Mouse (Mus musculus) embryo, embryonic 11.5 days (tissue): ENCODE measurements around the gene Gm44965.

Experiments used
- DNase-seq: peaks from one replicate; pipeline ENCODE4 v3.0.0-alpha.2; 2012; ENCODE audit warnings: low read depth, low spot score

Gene Gm44965

DNA sequence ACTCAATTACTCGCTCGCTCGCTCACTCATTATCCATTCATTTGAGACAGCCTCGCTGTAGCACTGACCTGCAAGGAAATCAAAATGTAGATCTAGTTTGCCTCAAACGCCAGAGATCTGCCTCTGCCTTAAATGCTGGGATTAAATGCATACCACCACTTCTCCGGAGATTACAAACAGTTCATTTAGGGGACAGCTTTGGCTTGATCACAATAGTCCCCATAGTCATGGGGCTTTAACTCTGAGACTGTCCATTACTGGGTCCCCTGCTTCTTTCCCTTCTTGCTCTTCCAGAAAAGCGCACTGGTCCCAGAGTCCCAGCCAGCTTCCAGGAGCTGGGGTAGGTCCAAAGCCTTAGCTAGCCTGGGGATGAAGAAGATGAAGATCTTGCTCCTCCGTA is 32.7 kb downstream of the Gm44965 start, which contains the start of gene AI854703:
TSS of gene AI854703 (plus strand) at position 301 of the 400 bp plus-strand sequence.
- DNase-seq: no peak

- DNase-seq: no peak
Measured at GRCm38 (mm10) chr6:48626984-48627383, 33.2 kb downstream of the Gm44965 start.

DNA sequence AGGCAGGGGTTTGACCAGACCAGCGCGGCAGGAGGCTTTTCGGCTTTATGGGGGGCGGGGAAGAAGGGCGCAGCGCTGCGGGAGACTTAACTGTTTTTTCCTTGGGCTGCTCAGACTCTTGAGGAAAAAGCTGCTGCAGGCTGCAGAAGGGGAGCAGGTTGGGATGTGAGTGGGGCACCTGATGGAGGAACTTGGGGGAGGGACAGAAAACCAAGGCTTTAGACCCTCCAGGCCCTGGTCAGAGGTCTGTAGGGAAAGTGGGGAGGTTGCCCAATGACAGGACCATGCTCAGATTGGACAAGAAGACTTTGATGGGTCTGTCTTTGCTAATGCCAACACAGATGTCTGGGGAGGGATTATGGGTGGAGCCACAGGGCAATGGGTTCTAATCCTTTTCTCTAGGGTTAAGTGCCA is 33.8 kb downstream of the Gm44965 start:
- no peak for DNase-seq

DNA sequence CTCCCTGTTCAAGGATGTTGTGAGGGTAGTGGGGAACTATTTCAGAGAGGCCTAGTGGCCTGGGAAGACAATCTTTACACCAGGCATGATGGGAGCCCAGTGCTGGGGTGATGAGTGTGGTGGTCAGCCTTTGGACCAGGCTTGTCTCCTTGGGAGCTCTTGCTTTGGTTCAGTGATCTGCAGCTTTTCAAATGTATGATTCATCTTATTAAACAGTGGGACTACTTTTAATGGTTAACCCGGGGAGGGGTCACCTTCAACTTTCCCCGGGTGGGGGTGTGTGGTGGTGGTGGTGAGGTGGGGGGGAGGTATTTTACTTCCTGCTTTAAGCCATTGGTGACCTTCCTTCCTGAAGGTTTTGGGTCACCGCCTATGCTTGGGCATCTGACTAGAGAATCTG is 34.6 kb downstream of the Gm44965 start:
- DNase-seq: no peak

DNA sequence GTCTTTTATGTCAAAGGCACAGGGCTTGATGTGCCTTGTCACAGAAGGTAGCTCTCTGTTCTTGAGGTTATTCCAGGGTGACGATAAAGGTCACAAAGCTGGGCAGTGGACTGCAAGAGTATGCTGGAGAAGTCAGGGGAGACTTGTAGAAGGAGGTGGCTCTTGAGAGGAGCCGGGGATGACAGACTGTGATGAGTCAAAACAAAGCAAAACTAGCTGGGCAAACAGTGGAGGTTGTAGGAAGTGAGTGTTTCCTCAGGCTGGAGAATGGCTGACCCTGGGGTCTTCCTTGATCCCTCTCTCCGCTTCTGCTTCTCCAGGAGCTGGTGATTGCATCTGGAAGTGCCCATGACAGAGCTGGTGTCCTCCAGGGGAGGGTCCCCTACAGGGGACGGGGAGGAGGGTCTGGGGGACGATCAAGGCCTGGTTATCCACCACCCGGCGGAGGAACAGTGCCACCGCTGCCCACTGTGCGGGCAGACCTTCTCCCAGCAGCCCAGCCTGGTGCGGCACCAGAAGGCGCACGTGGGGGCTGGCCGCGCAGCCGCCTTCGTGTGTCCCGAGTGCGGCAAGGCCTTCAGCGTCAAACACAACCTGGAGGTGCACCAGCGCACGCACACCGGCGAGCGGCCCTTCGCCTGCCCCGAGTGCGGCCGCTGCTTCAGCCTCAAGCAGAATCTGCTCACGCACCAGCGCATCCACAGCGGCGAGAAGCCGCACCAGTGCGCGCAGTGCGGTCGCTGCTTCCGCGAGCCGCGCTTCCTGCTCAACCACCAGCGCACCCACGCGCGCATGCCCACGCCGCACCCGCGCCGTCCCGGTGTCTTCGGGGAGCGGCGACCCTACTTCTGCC is 35.3 kb downstream of the Gm44965 start:
- DNase-seq: no peak

DNA sequence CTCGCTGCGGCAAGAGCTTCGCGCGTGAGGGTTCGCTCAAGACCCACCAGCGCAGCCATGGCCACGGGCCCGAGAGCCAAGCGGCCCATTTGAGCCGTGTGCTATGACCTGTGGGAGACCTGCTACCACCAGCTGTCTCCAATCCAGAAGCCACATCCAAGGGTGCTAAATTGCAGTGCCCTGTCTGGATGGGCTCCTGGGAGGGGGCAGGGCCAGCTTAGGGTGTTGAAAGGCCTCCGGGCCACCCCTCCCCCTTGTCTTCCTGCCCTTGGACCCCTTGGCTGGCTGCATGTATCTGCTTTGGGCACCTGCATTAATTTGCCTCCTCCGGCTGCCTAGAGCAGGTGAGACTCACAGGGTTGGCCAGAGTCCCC is 35.9 kb downstream of the Gm44965 start:
- DNase-seq: no peak

DNA sequence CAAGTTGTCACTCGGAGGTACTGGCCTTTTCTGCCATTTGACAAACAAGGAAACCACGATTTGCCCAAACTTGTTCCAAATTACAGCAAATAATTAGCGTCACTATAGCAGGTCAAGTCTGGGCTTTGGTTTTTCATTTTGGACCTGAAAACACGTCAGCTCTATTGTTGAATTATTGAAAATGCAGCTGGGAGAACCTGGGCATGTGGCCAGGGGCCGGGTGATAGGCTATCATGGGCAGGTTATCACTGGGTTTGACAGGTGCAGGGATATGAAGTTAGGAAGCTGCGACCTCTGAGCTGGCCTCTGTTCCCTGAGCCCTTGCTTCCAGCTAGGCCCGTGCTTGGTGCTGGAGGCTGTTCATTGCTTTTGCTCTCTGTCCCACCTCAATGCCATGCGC is 37.1 kb downstream of the Gm44965 start:
- DNase-seq: no peak

DNA sequence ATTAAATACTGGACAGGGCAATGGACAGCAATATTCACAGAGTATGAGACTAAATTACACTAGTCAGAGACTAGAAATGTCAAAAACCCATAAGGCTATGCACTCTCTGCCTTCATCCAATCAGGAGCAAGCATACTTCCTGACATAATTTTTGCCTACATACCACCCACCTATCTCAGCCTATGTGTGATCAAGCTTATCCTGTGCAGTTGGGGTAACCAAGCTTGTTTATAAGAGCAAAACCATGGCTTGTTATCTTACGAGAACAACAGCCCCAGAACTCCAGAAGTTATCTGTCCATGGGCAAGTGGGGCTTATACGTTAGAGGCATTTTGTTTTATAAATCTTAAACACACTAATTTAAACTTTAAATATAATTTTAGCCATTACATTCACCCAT is 41.4 kb downstream of the Gm44965 start:
- no peak for DNase-seq

DNA sequence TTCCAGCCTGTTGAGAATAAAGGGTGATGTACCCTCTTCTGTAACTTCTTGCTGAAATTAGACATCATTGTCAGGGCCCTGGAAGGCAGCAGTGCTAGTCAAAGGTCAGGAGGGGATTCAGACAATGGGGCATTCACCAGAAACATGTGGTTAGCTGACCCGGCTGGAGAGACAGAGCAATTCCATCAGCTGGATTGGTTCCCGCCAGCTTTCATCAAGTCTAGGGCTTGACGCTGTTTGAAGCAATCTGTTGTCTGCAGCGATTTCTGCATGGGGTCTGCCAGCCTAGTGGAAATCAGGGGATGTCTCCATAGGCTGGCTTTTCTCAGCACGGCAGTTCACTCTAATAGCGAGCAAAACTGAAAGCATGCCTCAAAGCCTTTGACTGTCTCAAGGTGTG is 42.8 kb downstream of the Gm44965 start:
- DNase-seq: no peak

DNA sequence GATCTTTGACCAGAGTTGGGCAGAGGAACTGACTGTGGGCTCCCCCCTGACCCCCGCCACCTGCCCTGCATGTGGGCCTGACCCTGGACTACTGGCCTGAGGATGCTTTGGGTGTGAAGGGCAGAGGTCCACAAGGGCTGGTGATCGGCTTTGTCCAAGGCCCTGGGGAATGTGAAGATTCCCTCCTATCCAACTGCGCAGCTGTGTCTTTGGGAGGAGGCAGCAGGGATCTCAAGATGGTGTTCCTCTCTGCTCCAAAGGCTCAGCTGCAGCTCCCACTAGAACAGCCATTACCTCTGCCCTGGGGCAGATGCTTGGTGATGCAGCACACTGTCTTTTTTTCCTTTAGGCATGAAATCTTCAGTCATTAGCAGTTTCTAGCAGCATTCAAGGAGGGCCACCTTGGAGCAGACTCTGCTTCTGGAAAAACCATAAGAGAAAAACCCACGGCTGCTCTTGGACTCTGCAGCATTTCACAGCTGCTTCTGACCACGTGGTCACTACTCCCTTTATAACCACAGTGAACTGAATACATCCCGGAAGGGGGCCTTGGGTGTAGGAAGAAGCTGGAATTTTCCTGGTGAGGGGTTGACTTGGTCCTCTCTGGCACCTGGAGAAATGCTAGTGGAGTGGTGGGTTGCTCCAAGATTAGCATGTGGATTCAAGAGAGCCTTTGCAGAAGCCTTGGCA is 44.2 kb downstream of the Gm44965 start:
- no peak for DNase-seq

DNA sequence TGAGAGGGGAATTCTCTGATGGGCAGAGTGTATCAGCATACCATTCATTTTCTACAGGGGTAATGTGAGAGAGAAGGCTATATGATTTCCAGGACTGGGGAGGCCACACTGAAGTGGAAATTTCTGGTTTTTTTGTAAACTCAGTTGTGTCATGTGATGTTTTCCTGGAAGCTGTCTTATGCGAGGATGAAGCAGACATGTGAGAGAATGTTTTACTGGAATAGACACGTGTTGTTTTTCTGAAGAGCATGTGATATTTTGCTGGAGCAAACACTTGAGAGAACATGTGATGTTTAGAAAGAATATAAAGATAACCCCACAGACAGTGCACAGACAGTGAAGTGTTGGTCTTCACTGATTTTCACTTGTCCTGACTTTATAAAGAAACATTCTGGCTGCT is 44.8 kb downstream of the Gm44965 start:
- DNase-seq: no peak

DNA sequence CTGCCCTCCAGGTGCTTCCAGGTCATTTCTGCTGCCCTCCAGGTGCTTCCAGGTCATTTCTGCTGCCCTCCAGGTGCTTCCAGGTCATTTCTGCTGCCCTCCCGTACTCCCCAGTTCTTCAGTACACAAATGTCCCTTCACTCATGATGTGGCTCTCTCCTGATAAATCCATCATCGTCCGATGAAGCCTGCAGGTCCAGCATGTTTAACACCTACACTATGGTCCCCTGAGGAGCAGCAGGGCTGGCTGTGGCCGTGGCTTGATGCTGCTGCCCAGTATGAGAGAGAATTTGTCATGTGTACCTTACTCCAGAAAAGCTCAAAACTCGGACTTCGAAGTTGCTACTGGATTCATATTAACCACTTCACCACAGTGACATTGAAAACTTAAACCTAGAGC is 47.6 kb downstream of the Gm44965 start:
- no peak for DNase-seq

DNA sequence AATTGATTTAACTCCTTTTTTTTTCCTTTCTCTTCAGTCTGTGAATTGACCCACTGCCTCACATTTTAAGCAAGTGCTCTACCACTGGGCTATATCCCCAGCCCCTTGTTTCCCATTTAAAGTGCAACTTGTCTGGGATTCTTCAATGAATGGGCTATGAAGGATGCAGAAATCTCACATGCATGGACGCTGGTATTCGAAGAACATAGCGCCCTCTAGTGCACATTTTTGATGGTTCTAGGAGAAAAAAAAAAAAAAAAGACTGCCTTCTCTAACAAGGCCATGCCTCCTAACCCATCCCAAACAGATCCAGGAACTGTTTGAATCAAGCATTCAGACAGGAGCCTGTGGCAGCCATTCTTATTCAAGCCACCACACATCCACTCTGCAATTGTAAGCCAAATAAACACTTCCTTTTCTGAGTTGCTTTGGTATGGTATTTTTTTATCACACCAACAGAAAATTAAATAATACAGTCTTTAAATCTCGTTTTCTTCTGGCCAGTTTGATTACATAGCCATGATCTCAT is 49.1 kb downstream of the Gm44965 start:
- DNase-seq: peak; percentile 65

DNA sequence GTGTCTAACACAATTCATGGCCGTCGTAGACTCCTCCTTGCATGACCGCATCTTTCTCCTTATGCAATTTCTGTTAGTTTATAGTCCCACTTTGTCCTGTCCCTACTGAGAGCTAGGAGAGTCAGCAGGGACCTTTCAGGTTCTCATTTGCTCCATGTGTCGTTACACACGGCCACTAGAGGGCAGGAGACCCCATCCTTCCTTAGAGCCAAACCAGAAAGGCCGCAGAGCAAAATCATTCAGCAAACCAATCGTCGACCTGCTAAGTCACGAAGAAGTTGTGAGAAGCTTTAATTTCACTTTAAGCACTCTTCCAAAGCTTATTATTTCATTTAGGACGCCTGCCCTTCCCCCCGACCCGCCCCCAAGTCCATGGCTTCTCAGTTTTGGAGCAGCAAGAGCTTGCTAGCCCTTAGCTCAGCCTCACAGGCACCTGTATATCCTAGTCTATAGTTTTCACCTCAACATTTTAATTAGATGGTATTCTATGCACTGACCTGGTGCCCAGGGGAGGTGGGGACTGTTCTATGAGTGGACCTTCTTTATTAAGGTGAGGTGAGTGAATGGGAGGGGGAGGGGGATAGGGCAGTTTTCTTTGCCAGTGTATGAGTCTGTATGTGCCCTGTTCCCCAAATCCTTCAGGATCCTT is 52.0 kb downstream of the Gm44965 start:
- DNase-seq: peak; percentile 64

- DNase-seq: no peak
Measured at GRCm38 (mm10) chr6:48646309-48646690, 52.6 kb downstream of the Gm44965 start.

GRCm38 (mm10) chr6:48646995-48647394 is 53.3 kb downstream of the Gm44965 start, which contains the start of gene Gimap8:
Gene Gimap8 (plus strand): TSS chr6:48647234.
- DNase-seq: no peak

DNA sequence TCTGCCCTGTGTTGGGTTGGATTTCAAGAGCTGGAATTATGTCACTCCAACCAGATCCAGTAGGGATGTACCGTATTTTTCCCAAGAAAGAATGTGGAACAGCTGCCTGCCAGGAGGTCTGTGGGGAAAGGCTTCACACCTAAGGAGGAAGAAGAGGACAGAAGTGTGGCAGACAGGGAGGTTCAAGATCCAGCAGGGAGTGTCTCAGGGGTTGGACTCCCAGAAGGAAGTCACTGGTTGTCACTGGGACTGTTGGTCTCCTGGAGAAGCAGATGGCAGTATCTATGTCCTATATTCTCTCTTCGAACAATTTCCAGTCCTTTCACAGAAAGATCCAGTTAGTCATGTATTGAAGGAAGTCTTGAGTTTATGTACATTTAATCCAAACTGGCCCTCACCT is 53.9 kb downstream of the Gm44965 start:
- no peak for DNase-seq

- no peak for DNase-seq
Measured at GRCm38 (mm10) chr6:48648779-48649178, 55.0 kb downstream of the Gm44965 start.

- no peak for DNase-seq
Measured at GRCm38 (mm10) chr6:48650041-48650440, 56.3 kb downstream of the Gm44965 start.

- DNase-seq: no peak
Measured at GRCm38 (mm10) chr6:48658721-48659120, 65.0 kb downstream of the Gm44965 start.

DNA sequence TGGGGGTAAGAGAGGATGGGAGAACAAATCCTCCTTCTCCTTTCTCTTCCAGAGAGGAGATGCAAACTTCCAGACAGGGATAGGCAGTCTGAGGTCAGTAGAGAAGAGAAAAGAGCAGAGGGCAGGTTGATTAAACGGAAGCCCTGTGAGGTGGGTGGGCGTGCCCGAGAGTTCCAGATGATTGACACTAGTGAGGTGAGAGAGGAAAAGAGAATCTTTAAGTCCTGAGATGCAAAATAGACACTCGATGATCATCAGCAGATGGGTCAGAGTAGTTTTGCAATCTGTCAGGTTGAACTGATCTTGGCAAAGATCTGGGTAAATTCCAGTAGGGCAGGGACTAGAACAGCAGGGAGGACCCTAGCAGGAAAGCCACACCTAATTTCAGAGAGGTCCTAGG is 71.0 kb downstream of the Gm44965 start:
- DNase-seq: no peak

DNA sequence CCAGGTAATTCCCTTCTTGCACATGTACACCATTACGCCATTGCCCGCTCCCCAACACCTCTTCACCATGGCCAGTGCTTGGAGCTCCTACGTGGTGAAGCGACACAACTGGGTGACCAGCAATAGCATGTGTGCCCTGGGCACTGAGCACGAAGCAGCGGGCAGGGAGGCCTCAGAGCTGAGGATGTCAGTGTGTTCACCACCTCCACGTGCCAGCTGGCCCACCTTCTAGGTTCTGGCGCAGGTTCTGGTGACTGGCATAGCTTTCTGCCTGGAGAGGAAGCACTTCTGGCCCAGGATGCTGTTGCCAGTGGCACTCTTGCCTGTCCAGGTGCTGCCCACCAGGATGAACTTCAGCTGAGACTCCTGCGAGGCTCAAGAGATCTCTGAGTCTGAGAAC is 71.7 kb downstream of the Gm44965 start:
- no peak for DNase-seq
